Mouse (Mus musculus): ENCODE measurements around the gene Slc7a7.

GRCm38 (mm10) chr14:54433941-54434531, 16.5 kb upstream of the Slc7a7 start:
- TF ChIP-seq ELF1 (IDR thresholded peaks at IDR 0.05; ENCODE audit: low read depth, low read length) (no peak), RCOR1 (IDR thresholded peaks at IDR 0.05; ENCODE audit: low read depth, low read length) (no peak)
